Mouse (Mus musculus) layer of hippocampus, adult 2 months (tissue): ENCODE results near the gene Lrrk1. TPM values are rescaled to one million over a fixed set of nuclear protein-coding genes. Genes with fewer than 3 reads are reported as not detected.
A peak's percentile ranks its signal among the peaks of the same experiment; 100 is the strongest.

Experiments used
- DNase-seq, 2 experiments: peaks; one replicate each; pipeline ENCODE4 v3.0.0; 2022; ENCODE audit warnings: low spot score in 2 of 2
- H3K27ac ChIP-seq: fragments of 200-600 bp; 2 replicates; pipeline ENCODE4 v1.8.1; 2022
- H3K4me3 ChIP-seq: fragments of 200-600 bp; 2 replicates; pipeline ENCODE4 v1.8.1; 2022; ENCODE audit warnings: mild to moderate bottlenecking
- CTCF ChIP-seq: fragments of 200-600 bp; conservative IDR thresholded peaks from 2 replicates; pipeline ENCODE4 v1.8.1; 2022; ENCODE audit warnings: antibody characterized with exemption, mild to moderate bottlenecking, moderate library complexity
- total RNA-seq, 2 experiments: library from RNA; stranded (reverse); gene quantifications; 2 replicates each; pipeline ENCODE4 v1.2.3; 2021

Gene Lrrk1
- total RNA-seq, 2 experiments from 2014 or later: 2.5 to 3.1 TPM

- DNase-seq: no peak
- H3K27ac ChIP-seq: no peak overlapping the region
- H3K4me3 ChIP-seq: no peak overlapping the region
- no peak for TF ChIP-seq CTCF
Measured at GRCm38 (mm10) chr7:66224541-66224940, 163.6 kb downstream of the Lrrk1 start.

DNA sequence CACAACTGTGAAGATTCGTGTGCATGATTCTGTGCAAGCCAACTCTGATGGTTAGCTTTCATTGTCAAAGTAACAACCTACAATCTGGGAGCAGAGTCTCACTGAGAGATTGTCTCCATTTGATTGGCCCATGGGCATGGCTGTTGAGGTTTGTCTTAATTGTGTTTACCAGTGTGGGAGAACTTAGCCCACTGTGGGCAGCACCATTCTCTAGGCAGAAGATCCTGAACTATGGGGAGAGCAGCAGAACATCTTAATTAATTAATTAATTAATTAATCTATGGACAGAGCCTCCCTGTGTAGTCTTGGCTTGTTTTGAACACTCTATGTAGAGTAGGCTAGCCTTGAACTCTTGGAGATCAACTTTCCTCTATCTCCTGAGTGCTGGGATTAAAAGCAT lies 164.4 kb downstream of the Lrrk1 start:
- no peak overlapping the region for H3K27ac ChIP-seq
- H3K4me3 ChIP-seq: no peak overlapping the region
- no peak for TF ChIP-seq CTCF
- DNase-seq: no peak

DNA sequence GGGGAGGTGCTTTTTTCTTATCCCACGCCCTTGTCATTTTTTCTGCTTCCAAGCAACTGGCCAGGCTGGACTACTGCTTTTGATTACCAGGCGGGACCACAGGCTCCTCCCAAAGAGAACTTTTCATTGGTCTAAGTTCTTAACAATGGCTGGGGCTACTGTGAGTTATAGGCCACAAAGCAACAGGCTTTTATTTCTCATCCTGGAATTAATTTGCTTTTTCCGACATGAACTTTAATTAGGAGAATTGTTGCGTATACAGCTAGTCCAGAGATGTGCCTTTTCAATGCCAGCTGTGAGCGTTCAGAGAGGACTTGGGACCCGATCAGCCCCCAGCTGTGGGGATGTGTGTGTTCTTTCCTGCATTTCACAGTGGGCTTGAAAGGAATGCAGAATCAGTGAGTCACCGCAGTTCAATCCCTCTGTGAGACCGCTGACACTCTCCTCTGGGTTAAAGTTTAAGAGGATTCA lies 165.5 kb downstream of the Lrrk1 start:
- Histone ChIP-seq H3K27ac (no peak overlapping the region), H3K4me3 (no peak overlapping the region)
- DNase-seq: no peak
- no peak for TF ChIP-seq CTCF

GRCm38 (mm10) chr7:66219794-66220227 lies 168.3 kb downstream of the Lrrk1 start:
- DNase-seq: no peak
- Histone ChIP-seq H3K27ac (no peak overlapping the region), H3K4me3 (no peak overlapping the region)
- no peak for TF ChIP-seq CTCF

DNA sequence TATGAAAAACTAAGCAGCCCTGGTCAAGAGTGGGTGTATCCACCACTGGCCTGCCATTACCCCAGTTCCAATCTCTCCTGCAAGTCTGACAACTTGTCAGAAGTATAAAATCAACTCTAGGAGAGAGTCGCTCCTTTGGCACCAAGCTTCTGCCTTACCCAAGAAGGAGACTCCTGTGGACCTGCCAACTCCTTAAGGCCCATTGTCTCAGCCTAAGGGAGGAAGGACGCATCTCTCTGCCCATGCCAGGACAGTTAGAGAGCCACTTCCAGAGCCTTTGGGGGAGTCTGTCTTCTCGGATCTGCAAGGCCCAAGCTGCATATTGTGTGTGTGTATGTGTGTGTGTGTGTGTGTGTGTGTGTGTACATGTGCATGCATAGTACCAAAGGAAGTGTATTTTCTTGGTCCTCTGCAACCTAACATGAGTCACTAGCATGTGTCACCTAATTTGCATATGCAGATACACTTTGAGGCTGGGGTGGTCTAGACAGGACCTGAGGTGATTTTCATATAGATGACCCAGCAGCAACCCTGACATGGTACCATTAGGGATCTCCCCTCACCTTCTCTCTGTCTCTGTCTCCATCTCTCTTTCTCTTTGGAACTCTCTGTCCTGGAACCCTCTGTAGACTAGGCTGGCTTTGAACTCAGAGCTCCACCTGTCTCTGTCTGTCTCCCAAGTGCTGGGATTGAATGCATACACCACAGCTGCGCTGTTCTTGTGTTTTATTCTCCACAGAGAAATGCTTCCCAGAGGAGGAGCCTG lies 168.9 kb downstream of the Lrrk1 start:
- Histone ChIP-seq H3K27ac (no peak overlapping the region), H3K4me3 (no peak overlapping the region)
- DNase-seq: no peak
- no peak for TF ChIP-seq CTCF

- peak overlapping the region; percentile 32; the same call in 1 of the 2 replicates for H3K27ac ChIP-seq
- DNase-seq: no peak
Measured at GRCm38 (mm10) chr7:66218193-66219014, 169.7 kb downstream of the Lrrk1 start.

GRCm38 (mm10) chr7:66217531-66218094 lies 170.5 kb downstream of the Lrrk1 start:
- DNase-seq: no peak
- Histone ChIP-seq H3K4me3 (no peak overlapping the region), H3K27ac (peak overlapping the region; percentile 48; the same call in 1 of the 2 replicates)
- TF ChIP-seq CTCF: no peak

More at GRCm38 (mm10) chr7:66218193-66219014, 169.7 kb downstream of the Lrrk1 start:
- TF ChIP-seq CTCF: no peak
- H3K4me3 ChIP-seq: no peak overlapping the region

DNA sequence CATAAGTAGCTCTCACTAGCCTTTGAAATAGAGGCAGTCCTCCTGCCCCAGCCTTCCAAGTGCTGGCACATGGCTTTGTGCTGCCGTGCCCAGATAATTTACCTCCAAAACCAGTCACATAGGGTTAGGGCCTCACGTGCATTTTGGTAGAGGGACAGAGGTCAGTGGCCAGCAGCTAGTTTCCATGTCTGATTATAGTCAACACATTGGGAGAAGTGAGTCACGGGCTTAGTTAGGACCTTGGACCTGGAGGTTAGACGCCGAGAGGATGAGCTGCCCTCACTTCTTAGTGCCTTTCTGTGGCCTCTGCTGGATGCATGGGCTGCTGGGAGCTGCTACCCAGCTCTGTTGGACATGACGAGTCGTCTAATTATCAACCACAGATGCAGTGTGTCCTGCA lies 171.1 kb downstream of the Lrrk1 start:
- TF ChIP-seq CTCF: no peak
- H3K27ac ChIP-seq: no peak overlapping the region
- H3K4me3 ChIP-seq: no peak overlapping the region
- DNase-seq: no peak

DNA sequence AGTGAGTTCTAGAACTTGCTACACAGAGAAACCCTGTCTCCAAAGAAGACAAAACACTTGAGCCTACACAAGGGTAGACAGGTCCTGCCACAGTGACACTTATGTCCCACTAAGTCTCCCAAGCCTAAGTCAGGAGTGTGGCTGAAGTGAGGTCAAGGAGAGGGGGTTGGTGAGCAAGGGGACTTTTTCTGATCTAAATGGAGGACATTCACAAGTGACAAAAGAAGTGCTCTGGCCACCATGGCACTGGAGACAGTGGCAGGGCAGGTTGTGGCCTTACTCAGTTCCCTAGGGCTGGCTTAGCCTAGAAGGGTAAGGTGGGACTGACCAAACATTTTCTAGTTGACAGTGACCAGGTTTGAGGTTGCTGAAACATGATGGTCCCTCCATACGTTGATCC lies 172.2 kb downstream of the Lrrk1 start:
- no peak for TF ChIP-seq CTCF
- DNase-seq: no peak
- Histone ChIP-seq H3K4me3 (no peak overlapping the region), H3K27ac (no peak overlapping the region)

GRCm38 (mm10) chr7:66214477-66214876 lies 173.7 kb downstream of the Lrrk1 start:
- Histone ChIP-seq H3K27ac (no peak overlapping the region), H3K4me3 (no peak overlapping the region)
- no peak for DNase-seq
- no peak for TF ChIP-seq CTCF

- H3K4me3 ChIP-seq: no peak overlapping the region
- DNase-seq: no peak
- no peak for TF ChIP-seq CTCF
- no peak overlapping the region for H3K27ac ChIP-seq
Measured at GRCm38 (mm10) chr7:66212887-66213286, 175.3 kb downstream of the Lrrk1 start.

GRCm38 (mm10) chr7:66209920-66210319 lies 178.2 kb downstream of the Lrrk1 start:
- no peak overlapping the region for H3K27ac ChIP-seq
- no peak for TF ChIP-seq CTCF
- no peak for DNase-seq
- H3K4me3 ChIP-seq: no peak overlapping the region

GRCm38 (mm10) chr7:66201657-66202056 lies 186.5 kb downstream of the Lrrk1 start:
- H3K27ac ChIP-seq: no peak overlapping the region
- H3K4me3 ChIP-seq: no peak overlapping the region
- DNase-seq: no peak
- no peak for TF ChIP-seq CTCF
